Mouse (Mus musculus) brain, embryonic 14.5 days (tissue): ENCODE measurements around the gene Pip5kl1.

Source experiments
- CTCF ChIP-seq: fragments of 200-500 bp; IDR thresholded peaks from 2 replicates; pipeline ENCODE4 v1.5.1; 2012; ENCODE audit warnings: inconsistent platforms, mild to moderate bottlenecking, moderate library complexity, borderline replicate concordance; ENCODE audit not compliant: insufficient read depth, insufficient read length; ENCODE audit errors: extremely low read depth
- POLR2A ChIP-seq: fragments of 200-500 bp; IDR thresholded peaks from 2 replicates; pipeline ENCODE4 v1.6.1; 2012; ENCODE audit warnings: mild to moderate bottlenecking, inconsistent platforms, borderline replicate concordance; ENCODE audit not compliant: poor library complexity, insufficient read depth, insufficient read length, severe bottlenecking; ENCODE audit errors: extremely low read depth

DNA sequence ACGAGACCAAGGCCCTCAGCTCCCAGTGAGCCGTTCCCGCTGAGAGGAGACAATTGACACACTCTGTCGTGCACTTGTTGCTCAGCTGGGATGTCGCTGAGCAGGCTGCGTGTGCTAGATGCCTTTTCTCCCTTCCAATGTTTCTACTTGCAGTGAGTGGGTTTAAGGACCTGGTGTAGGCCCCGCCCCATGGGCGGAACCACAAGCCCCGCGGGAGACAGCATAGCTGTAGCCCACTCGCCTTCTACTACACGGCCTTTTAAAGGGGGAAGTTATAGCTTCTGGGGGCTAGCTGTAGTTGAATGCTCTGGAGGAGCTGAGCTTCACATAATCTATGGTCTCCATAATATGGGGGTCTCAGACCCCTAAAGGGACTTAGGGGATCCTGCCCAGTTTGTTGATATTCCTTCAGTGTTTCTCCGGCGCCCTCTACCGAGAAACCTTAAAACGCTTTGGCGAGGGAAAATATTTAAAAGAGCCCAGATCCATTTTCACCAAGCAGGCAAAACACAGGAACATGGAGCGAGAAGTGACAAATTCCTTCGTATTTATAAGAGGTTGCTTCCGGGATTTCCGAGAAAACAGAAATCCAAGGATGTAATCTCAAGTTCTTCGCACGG, 36.1 kb downstream of the Pip5kl1 start:
- peak; percentile 44; the same call in 1 of the 2 replicates for TF ChIP-seq CTCF
- TF ChIP-seq POLR2A, result no peak
